Mouse (Mus musculus): ENCODE data around the gene Samsn1. TPM values are rescaled to one million over a fixed set of nuclear protein-coding genes. Genes with fewer than 3 reads are reported as not detected.
"Not testable (repeated sequence)": the region's sequence is repeated elsewhere in the genome, so short reads cannot be mapped to it uniquely, and the experiment has no call there.

The Samsn1 gene
- total RNA-seq, 1 experiment from 2014 or later: 209 TPM

- no peak for ATAC-seq (replicated peaks; ENCODE audit: low read depth, poor library complexity, severe bottlenecking)
Observed at GRCm38 (mm10) chr16:75889081-75889646, 132.9 kb downstream of the Samsn1 start.

- ATAC-seq (replicated peaks; ENCODE audit: low read depth, poor library complexity, severe bottlenecking): peak; percentile 91
Observed at GRCm38 (mm10) chr16:75887203-75887602, 134.9 kb downstream of the Samsn1 start.

- ATAC-seq (replicated peaks; ENCODE audit: low read depth, poor library complexity, severe bottlenecking): no peak
Observed at GRCm38 (mm10) chr16:75878885-75879284, 143.2 kb downstream of the Samsn1 start.

GRCm38 (mm10) chr16:75877170-75877569 is 144.9 kb downstream of the Samsn1 start:
- peak; percentile 92 for ATAC-seq (replicated peaks; ENCODE audit: low read depth, poor library complexity, severe bottlenecking)

GRCm38 (mm10) chr16:75875896-75876295 is 146.2 kb downstream of the Samsn1 start:
- no peak for ATAC-seq (replicated peaks; ENCODE audit: low read depth, poor library complexity, severe bottlenecking)

- ATAC-seq (replicated peaks; ENCODE audit: low read depth, poor library complexity, severe bottlenecking): no peak
Observed at GRCm38 (mm10) chr16:75874508-75874907, 147.6 kb downstream of the Samsn1 start.

GRCm38 (mm10) chr16:75872241-75872640 is 149.8 kb downstream of the Samsn1 start:
- ATAC-seq (replicated peaks; ENCODE audit: low read depth, poor library complexity, severe bottlenecking): no peak

GRCm38 (mm10) chr16:75867400-75867799 is 154.7 kb downstream of the Samsn1 start:
- ATAC-seq (replicated peaks; ENCODE audit: low read depth, poor library complexity, severe bottlenecking): no peak

- ATAC-seq (replicated peaks; ENCODE audit: low read depth, poor library complexity, severe bottlenecking): peak; percentile 91
Observed at GRCm38 (mm10) chr16:75865505-75865904, 156.6 kb downstream of the Samsn1 start.

- no peak for ATAC-seq (replicated peaks; ENCODE audit: low read depth, poor library complexity, severe bottlenecking)
Observed at GRCm38 (mm10) chr16:75864673-75865072, 157.4 kb downstream of the Samsn1 start.

- no peak for ATAC-seq (replicated peaks; ENCODE audit: low read depth, poor library complexity, severe bottlenecking)
Observed at GRCm38 (mm10) chr16:75856343-75856742, 165.7 kb downstream of the Samsn1 start.

GRCm38 (mm10) chr16:75855402-75855801 is 166.7 kb downstream of the Samsn1 start:
- peak; percentile 81 for ATAC-seq (replicated peaks; ENCODE audit: low read depth, poor library complexity, severe bottlenecking)

- ATAC-seq (replicated peaks; ENCODE audit: low read depth, poor library complexity, severe bottlenecking): peak; percentile 66
Observed at GRCm38 (mm10) chr16:75853556-75854271, 168.4 kb downstream of the Samsn1 start.

- ATAC-seq (replicated peaks; ENCODE audit: low read depth, poor library complexity, severe bottlenecking): no peak
Observed at GRCm38 (mm10) chr16:75852485-75852884, 169.6 kb downstream of the Samsn1 start.

GRCm38 (mm10) chr16:75849039-75849438 is 173.0 kb downstream of the Samsn1 start:
- ATAC-seq (replicated peaks; ENCODE audit: low read depth, poor library complexity, severe bottlenecking): no peak

GRCm38 (mm10) chr16:75843653-75844062 is 178.4 kb downstream of the Samsn1 start:
- no peak for ATAC-seq (replicated peaks; ENCODE audit: low read depth, poor library complexity, severe bottlenecking)

GRCm38 (mm10) chr16:75843031-75843430 is 179.1 kb downstream of the Samsn1 start:
- no peak for ATAC-seq (replicated peaks; ENCODE audit: low read depth, poor library complexity, severe bottlenecking)

GRCm38 (mm10) chr16:75842569-75842968 is 179.5 kb downstream of the Samsn1 start:
- no peak for ATAC-seq (replicated peaks; ENCODE audit: low read depth, poor library complexity, severe bottlenecking)

GRCm38 (mm10) chr16:75837728-75838451 is 184.2 kb downstream of the Samsn1 start:
- peak; percentile 71 for ATAC-seq (replicated peaks; ENCODE audit: low read depth, poor library complexity, severe bottlenecking)

GRCm38 (mm10) chr16:75831390-75831789 is 190.7 kb downstream of the Samsn1 start:
- peak; percentile 71 for ATAC-seq (replicated peaks; ENCODE audit: low read depth, poor library complexity, severe bottlenecking)

GRCm38 (mm10) chr16:75826949-75827348 is 195.1 kb downstream of the Samsn1 start:
- ATAC-seq (replicated peaks; ENCODE audit: low read depth, poor library complexity, severe bottlenecking): not testable (repeated sequence)

All from common myeloid progenitor, adult 5-6 weeks (primary cell).